Mouse (Mus musculus): ENCODE measurements at regions not wholly inside any gene's neighbourhood (a gene's known extent, or its start where the extent isn't known, plus 50 kb on each side); places are given as distances from the start of the nearest gene placed in this dataset.

GRCm38 (mm10) chr4:53386309-53386708, 53.9 kb upstream of the Slc44a1 start:
- DNase-seq, result no peak

GRCm38 (mm10) chr4:53384761-53385160, 55.5 kb upstream of the Slc44a1 start:
- DNase-seq, result peak; percentile 71

GRCm38 (mm10) chr4:53384104-53384503, 56.1 kb upstream of the Slc44a1 start:
- DNase-seq, result no peak

GRCm38 (mm10) chr4:53382012-53382411, 58.2 kb upstream of the Slc44a1 start:
- DNase-seq, result no peak

- no peak for DNase-seq
These were observed 60.4 kb upstream of the Slc44a1 start for GRCm38 (mm10) chr4:53379855-53380254.

- DNase-seq, result no peak
These were observed 63.2 kb upstream of the Slc44a1 start for GRCm38 (mm10) chr4:53376995-53377394.

GRCm38 (mm10) chr4:53356374-53356773, 83.8 kb upstream of the Slc44a1 start:
- DNase-seq, result no peak

GRCm38 (mm10) chr4:53354961-53355360, 85.3 kb upstream of the Slc44a1 start:
- no peak for DNase-seq

GRCm38 (mm10) chr4:53353399-53354090, 86.7 kb upstream of the Slc44a1 start:
- DNase-seq, result no peak

GRCm38 (mm10) chr4:53351104-53351607, 89.1 kb upstream of the Slc44a1 start:
- no peak for DNase-seq

GRCm38 (mm10) chr4:53345346-53345745, 94.9 kb upstream of the Slc44a1 start:
- DNase-seq, result no peak

GRCm38 (mm10) chr4:53344546-53344945, 95.7 kb upstream of the Slc44a1 start:
- DNase-seq, result no peak

- no peak for DNase-seq
These were observed 99.0 kb upstream of the Slc44a1 start for GRCm38 (mm10) chr4:53341181-53341580.

GRCm38 (mm10) chr4:53340021-53340667, 100.1 kb upstream of the Slc44a1 start:
- DNase-seq, result no peak

- DNase-seq, result no peak
These were observed 100.8 kb upstream of the Slc44a1 start for GRCm38 (mm10) chr4:53339125-53340020.

GRCm38 (mm10) chr4:53338479-53338878, 101.7 kb upstream of the Slc44a1 start:
- no peak for DNase-seq

- no peak for DNase-seq
These were observed 102.4 kb upstream of the Slc44a1 start for GRCm38 (mm10) chr4:53337784-53338183.

- DNase-seq, result no peak
These were observed 112.6 kb upstream of the Slc44a1 start for GRCm38 (mm10) chr4:53327382-53328165.

- DNase-seq, result no peak
These were observed 116.4 kb upstream of the Slc44a1 start for GRCm38 (mm10) chr4:53323838-53324237.

GRCm38 (mm10) chr4:53323195-53323594, 117.0 kb upstream of the Slc44a1 start:
- no peak for DNase-seq

- DNase-seq, result no peak
These were observed 117.7 kb upstream of the Slc44a1 start for GRCm38 (mm10) chr4:53322484-53322883.

GRCm38 (mm10) chr4:53320735-53321449, 119.3 kb upstream of the Slc44a1 start:
- DNase-seq, result no peak

Measured in cerebellum, adult 9-11 months (tissue).